Mouse (Mus musculus) lung, adult 18-20 months (tissue): Measurements from ENCODE around the gene Asb6.

Experiments
- DNase-seq, 2 experiments: peaks; one replicate each; pipeline ENCODE4 v3.0.0; 2022; ENCODE audit warnings: mixed read lengths in 2 of 2

The Asb6 gene

GRCm38 (mm10) chr2:30830283-30830795, at the start of gene Asb6:
Gene Asb6 (minus strand): TSS chr2:30830333.
- no peak for DNase-seq

DNA sequence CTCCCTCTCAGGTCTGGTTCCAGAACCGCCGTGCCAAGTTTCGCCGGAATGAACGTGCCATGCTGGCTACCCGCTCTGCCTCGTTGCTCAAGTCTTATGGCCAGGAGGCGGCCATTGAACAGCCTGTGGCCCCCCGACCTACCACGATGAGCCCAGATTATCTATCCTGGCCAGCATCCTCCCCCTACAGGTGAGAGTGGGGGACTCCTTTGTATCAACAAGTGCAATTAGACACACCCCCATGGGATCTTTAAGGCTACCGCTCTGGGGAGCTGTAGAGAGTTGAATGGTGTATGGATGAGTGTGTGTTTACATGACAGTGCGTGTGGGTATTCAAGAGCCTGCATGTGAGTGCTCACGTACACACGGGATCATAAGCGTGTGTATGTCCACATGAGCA, 49.3 kb upstream of the Asb6 start:
- DNase-seq: no peak

DNA sequence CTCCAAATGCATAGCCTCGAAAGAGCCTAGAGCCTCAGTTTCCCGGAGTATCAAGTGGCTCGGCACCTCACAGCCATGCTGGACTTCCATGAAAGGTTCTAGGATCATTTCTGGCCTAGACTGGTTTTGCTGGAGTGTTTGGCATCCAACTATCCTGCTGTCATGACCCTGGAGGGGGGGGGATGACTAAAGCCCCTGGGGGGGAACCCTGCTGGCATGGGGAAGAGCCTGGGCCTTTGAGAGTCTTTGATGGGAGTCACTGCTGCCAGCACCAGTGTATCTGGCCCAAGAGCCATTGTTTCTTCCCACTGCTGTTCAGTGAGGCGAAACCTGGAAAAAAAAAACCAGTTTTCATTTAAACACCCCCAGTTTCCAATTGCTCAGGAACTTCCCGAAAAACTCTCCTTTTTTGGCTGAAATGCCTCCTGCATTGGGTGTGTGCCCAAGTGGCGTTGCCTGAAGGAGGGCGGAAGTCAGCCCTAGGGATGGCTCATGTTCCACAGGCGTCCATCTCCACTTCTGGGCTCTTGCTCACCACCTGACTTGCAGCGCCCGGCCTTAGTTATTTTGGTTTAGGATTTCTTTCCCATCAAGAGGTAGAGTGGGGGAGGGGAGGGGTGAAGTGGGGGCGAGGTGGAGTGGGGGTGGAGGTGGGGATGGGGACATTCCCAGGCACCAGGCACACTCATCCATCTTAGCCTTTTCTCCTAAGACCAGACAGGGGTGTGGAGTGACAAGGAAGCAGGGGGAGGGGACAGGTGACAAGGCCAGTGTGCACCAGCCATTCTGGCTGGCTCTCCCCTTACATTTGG, 45.7 kb upstream of the Asb6 start:
- no peak for DNase-seq

DNA sequence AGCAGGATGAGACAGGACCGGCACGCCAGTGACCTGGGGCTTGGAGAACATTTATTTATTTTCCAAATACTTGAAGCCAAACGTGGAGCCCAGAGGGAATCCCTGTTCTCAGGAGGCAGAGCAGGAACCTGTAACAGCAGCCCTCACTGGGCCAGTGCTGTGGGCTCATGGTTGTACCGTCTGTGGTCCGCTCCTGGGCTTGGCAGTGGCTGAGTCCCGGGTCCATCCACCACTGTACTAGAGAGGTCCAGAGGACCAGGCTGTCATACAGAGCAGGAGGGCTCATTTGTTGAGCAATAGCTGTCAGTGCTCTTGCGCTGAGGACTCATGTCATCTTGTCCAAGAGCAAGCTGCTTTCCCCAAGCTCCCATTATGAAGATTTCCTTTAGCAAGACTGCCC, 45.0 kb upstream of the Asb6 start:
- no peak for DNase-seq

- no peak for DNase-seq
Observed at GRCm38 (mm10) chr2:30874445-30874844, 44.3 kb upstream of the Asb6 start.

DNA sequence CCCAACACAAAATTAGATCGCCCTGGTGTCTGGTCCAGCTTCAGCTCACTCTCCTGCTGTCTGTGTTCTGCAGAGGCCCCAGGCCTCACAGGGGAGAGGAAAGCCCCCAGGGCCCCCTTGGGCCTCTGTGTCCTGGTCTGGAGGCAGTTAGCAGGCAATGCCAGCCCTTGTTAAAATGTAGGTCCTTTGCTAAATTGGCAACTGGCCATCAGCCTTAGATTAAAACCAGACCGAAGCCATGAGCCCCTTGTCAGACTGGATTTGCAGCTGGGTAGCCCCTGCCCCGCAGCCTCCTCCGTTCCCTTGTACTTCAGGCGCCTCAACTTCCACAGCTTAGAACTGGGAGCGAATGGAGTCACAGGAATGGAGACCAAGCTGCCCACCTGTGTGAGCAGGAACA, 42.5 kb upstream of the Asb6 start:
- no peak for DNase-seq

- no peak for DNase-seq
Observed at GRCm38 (mm10) chr2:30870863-30871262, 40.7 kb upstream of the Asb6 start.

- DNase-seq: no peak
Observed at GRCm38 (mm10) chr2:30865426-30865825, 35.3 kb upstream of the Asb6 start.

GRCm38 (mm10) chr2:30864968-30865381, 34.8 kb upstream of the Asb6 start:
- no peak for DNase-seq

DNA sequence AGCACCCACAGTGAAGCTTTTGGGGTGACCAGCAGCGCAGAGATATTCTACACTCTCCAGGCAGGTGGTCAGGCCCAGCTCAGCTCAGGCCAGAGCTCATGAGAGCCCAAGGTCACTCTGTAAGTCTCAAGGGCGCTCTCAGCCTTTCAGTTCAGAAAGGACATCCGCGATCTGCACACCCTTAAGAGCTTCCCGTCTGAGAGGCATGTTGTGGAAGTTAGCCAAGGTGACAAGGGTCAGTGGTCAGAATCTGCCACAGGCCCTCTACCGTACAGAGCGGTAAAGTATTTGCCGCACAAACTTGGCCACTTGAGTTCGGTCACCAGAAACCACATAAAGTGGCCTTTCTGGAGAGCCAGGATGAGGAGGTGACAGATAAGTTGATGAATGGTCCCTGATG, 33.4 kb upstream of the Asb6 start:
- no peak for DNase-seq

GRCm38 (mm10) chr2:30862081-30862480, 31.9 kb upstream of the Asb6 start:
- no peak for DNase-seq

DNA sequence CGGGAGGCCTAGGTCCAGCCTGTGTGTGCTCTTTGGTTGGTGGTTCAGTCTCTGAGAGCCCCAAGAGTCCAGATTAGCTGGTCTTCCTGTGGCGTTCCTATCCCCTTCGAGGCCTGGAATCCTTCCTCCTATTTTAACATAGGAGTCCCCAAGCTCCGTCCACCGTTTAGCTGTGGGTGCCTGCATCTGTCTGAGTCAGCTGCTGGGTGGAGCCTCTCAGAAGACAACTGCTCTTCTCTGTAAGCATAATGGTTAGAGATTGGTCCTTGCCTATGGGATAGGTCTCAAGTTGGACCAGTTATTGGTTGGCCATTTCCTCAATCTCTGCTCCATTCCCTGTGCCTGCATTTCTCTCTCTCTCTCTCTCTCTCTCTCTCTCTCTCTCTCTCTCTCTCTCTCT, 29.6 kb upstream of the Asb6 start:
- no peak for DNase-seq

DNA sequence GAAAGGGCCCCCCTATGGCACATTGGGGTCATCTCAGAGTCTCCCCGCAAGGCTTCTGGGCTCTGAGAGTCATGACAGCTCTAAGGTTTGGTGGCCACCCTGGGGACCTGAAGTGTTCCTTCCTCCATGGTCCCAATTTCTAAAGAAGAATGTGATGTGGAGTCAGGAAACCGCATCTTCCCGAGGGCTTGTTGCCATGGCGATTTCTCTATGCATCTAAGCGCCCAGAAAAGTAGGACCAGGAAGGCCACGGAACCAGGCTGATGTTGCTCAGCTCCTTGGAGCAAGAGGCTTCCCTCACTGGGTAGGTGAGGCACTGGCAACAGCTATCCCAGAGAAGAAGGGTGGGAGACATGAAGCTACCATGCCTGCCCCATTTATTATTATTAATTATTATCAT, 26.9 kb upstream of the Asb6 start:
- DNase-seq: no peak

GRCm38 (mm10) chr2:30852771-30853313, 22.7 kb upstream of the Asb6 start:
- no peak for DNase-seq

DNA sequence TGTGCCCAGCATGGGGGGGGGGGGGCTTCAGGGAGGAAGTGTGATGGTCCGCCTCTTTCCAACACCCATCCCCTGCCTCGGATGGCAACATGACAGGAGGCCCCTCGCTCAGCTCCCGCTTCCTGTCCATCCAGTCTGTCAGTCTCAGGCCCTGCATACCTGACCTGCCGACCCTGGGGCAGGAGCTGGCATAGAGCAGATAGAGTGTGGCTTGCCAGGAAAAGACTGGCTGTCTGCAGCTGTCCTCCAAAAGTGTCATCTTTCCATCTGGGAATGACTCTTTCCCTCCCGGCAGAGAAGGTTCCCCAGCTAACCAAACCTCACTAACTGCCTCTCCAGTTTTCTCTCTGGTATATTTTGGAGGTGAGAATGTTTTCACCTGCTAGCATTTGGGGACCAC, 20.4 kb upstream of the Asb6 start:
- DNase-seq: no peak

GRCm38 (mm10) chr2:30848184-30848583, 18.1 kb upstream of the Asb6 start:
- no peak for DNase-seq

DNA sequence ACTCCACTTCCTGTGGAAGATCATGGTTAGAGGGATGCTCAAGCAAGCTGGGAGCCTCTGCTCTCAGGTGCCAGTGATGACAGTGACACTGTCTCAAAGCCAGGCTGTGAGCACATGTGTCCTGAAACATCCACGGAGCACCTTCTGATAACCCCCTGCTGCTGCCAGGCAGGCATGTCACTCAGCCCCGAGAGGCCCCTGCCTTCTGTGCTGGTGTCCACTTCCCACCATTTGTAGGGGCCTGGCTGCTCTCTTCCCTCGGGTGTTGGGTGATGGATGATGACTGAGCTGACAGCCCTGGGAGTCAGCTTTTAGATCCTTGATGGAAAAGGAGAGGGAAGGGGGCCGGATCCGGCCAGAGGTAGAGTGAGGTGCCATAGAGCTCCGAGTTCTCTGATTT, 16.6 kb upstream of the Asb6 start:
- DNase-seq: no peak

GRCm38 (mm10) chr2:30846236-30846635, 16.1 kb upstream of the Asb6 start:
- no peak for DNase-seq

GRCm38 (mm10) chr2:30845152-30846070, 15.3 kb upstream of the Asb6 start:
- no peak for DNase-seq

GRCm38 (mm10) chr2:30842615-30843014, 12.5 kb upstream of the Asb6 start:
- DNase-seq: no peak

DNA sequence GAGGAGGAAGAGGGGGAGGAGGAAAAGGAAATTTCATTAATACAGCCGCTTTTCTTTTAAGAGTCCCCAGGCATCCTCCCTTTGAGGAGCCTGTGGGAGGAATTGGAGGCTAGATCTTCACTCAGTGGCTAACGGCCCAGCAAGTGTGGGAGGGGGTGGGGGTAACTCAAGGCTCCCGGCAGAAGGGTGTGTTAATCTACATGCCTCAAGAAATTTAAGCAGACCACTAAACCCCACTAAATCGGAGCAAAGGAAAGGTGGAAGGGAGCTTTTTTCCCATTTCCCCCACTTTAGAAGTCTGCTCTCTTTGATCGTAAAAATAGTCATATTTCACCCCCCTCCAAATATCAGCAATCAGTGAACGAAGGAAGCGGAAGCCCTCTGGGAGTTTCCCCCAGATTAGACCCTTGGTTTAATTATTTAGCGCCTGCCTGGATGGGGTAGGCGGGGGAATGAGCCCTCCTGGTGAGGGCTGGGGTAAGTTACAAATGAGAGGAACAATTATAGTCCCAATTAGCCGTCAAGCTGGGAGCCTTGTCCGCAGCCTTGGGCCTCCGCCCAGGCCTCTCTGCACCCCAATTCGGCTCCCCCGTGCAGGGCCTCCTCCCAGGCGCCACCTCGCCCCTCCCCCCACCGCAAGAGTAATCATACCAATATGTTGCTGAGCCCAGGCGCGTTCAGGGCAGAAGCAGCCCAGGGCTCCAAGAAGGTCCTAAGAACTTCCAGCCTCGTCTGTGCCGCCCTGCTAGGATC, 6.3 kb upstream of the Asb6 start:
- DNase-seq: no peak

- DNase-seq: no peak
Observed at GRCm38 (mm10) chr2:30834373-30835022, 4.4 kb upstream of the Asb6 start, which contains the start of gene Prrx2. Gene Prrx2 (plus strand): TSS chr2:30834972.
